Mouse (Mus musculus) 3134 (cell line): Measurements from ENCODE around the gene F3.

ENCODE experiments used
- DNase-seq: peaks from one replicate; pipeline ENCODE4 v3.0.0-alpha.2; 2011; ENCODE audit warnings: low spot score; ENCODE audit not compliant: insufficient read length; ENCODE audit errors: extremely low read depth

F3 gene

DNA sequence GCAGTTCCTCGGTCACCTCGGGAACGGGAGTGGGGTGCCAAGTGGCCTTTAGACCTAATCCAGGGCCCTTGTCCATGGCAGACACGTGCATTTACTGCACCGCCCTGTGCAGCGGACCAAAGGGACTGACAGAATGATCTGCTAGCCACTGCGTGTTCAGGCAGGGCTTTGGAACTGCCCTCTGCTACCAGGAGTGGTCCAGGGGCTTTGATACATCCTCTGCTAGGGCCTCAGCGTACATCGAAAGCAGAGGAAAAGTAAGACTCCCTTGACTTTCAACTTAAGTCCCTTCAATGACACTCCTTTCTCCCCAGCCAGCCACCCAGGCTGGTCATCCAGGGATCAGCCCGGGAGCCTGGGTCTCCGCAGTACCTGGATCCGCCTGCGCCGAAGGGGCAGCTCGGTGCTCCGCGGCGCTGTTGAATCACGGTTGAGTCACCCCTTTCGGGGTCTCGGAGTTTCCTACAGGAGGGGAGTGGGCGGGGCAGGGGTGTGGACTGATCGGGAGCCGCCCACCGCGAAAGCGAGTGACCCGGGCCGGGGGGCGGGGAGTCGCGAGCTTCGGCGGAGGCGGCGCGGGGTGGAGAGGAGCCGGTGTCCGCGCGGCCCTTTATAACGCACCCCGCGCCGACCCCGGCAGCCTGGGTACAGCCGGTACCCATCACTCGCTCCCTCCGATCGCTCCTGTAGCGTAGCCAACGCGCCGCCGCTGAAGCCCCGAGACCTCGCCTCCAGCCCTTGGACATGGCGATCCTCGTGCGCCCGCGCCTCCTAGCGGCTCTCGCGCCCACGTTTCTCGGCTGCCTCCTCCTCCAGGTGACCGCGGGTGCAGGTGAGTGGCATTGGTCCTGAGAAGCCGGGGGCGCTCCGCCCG, at the start of gene F3:
TSS of gene F3 (plus strand) at position 567 of the 874 bp plus-strand sequence.
- DNase-seq = peak; percentile 90

DNA sequence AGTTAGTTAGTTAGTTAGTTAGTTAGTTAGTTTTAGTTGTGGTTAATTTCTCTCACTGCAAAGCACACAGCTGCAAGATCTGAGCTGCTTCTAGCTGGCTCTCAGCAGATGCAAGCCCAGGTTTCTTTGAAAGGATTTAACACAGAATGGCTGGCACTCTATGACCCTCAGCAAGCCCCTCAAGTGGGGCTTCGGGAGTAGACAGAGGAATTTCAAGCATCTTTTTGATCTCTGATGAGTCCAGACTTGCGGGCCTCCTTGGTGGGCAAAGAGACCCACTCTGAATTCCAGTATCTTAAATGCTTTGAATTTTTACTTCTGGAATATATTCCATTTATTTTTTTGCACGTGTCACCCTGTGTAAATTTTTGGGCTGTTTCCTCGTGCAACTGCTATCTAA, 44.4 kb upstream of the F3 start:
- no peak for DNase-seq

DNA sequence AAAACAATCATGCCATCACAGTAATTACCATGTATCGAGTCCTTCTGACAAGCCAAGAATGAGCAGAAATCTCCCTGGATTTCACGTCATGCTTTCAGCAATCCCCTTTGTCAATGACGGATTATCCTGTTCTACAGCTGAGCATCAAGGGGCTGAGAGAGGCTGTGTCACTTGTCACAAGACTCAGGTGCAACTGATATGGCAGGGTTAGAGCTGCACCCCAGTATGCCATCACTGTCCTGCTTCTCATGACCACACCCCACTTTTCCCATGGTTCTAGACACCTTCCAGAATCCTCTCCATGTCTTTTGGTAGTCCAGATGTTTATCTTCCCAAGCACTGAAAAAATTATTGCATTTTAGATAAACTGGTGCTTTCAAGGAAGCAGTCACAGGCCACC, 43.9 kb upstream of the F3 start:
- no peak for DNase-seq

DNA sequence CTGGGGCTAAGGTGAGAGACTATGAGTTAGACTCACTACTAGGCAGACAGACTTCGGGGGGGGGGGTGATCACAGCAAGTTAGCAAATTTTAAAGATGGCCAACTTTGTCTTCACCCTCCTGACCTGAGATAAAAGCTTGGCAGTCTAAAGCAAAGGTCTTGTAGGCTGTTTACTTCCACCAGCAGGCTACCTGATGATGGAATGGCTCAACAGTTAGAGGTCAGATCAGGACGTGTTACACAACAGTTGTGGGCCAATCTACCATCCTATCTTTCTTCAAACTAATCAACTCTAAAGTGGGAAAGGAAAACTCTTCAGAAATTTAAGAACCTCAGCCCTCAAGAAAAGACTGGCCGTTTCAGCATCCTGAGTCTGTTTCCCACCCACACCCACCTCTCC, 43.1 kb upstream of the F3 start:
- no peak for DNase-seq

DNA sequence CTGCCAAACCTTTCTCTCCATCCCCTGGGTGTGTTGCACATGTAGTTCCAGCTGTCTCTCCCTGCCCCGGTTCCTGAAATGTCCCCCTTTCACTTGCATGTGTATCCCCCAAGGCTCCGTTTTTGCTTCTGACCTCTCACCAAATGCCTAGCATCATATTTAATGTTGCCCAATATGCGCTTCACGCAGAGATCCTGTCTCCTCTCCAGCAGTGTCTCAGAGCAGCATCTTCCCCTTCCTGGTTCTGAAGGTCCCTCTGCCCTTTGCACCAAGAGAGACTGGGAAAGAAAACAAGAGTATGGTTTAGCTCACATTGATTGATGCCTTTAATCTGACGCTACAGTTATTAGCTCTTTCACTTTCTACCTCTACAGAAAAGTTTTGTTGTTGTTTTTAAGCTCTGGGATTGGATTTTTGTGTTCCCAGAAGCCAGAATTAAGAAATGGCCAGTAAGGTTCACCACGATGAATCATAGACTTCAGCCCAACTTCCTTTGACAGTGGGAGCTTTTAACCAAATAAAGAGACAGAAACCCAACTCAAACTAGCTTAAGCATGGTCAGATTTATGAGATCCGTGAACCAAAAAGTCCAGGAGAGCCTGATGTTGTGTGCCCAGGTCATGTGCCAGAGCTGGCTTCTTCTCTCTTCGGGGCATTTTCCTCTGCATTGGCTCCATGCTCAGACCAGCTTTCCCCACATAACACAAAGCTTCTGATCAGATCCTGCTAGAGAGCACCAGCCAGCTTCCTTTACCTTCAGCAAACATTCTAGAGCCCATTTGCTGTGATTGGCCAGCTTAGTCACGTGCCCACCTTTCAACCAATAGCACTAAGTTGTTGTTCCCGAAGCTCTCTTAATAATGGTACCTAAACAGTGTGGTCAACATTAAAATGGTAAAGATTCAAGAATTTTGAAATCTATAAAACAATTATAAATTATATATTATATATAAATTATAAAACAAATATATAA, 40.6 kb upstream of the F3 start:
- peak; percentile 35 for DNase-seq

DNA sequence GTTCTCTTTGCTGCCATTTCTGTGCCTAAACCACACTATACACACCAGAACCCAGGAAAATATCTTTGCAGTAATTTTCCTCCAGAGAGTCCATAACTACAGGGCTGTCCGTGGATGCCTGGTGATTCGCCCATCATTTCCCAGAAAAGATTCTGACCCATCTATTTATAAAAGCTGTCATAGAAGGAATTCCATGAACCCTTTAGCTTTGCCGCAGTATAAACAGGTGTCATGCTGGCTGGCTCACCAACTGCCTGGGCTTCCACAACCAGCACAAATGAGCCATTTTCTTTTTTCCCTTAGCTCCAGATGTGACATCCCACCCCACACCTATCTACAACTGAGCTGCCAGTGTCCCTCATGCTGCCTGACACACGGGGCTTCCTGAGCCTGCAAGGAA, 38.8 kb upstream of the F3 start:
- DNase-seq = no peak

DNA sequence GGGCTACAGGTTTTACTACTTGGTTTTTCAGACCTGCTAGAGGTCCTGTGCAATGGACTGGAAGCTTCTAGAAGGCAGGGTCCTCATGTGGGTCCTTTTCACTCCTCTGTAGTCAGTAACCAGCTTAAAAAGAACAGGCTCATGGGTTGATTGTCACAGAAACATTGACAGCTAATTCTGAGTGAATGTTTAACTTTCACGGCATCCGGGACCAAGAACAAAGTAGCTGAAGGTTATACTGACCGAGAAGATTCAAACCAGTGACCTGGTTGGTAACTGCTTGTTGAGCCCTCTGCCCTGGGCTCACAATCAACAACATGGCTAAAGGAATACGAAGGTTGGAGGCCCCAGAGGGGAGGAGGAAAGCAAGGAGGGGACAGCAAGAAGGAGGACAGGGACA, 38.4 kb upstream of the F3 start:
- DNase-seq = no peak

DNA sequence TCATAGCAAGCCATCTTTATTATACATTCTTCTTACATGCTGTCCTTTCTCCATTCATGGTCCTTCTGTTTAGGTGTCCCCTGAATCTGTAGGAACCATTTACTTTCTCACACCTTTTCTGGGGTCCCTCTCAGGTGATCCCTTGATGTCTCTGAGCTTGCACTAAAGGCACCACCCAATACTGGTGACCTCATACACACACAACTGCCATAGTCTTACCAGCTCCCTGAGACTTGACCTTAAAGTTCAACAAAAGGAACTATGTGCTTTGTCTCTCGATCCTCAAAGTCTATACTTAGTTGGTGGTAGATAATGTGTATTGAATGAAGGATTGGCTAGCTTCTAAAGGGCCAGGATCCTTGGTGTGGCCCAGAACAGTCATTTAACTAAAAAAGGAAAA, 37.4 kb upstream of the F3 start:
- DNase-seq = no peak

DNA sequence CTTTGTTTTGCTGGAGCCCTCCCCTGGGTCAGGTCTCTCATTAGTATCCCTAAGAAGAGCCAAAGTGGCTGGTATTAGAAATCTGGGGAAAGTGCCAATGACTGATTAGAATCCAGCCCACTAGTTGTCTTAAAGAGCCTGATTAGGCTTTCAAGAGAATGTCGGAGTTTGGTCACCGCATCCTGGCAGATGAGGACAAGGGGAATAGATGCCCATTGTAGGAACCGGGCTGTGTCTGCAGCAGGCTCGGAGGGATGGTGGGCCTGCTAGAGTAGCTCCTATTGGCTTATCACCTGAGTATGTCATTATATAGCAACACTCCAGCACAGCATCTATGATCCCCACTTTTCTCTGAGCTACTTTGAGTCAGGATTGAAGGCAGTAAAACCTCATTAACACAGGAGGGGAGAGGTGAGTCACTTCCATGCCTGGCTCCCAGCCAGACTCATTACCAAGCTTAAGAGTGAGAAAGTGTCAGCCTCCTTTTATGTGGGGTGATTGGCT, 36.9 kb upstream of the F3 start:
- DNase-seq = no peak

DNA sequence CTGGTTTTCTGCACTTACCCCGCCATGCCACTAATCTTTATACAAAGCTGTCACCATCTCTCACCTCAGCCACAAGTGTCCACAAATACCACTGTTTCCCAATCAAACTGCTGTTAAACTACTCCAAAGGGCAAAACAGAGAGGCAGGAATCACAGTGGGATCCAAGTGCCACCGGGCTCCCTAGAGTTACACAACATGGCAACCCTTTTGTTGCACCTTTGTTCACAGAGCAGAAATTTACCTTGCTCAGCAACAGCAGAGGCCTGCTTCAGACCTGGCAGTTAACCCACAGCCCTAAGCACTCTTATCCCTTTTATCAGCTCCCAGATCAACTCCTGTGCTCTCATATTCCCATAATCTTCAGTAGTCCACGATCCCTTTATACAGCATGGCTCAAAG, 35.6 kb upstream of the F3 start:
- DNase-seq = no peak

DNA sequence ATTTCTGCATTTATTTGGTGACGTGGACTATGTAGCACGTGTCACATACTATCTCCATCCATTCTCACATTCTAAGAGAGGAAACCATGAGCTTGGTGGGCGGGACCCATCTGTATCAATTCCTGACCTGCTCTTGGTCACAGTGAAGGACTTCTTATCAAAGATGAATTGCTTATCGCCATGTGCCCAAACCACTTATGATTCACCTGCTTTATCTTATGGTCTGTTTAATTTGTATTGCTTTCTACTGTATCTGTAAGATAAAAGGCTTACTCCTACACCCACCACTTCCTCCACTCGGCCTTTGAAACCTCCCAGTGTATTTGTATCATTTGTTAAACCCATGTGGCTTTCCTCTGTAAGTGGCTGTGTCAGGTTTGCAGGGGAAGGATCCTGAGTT, 34.3 kb upstream of the F3 start:
- DNase-seq = no peak

DNA sequence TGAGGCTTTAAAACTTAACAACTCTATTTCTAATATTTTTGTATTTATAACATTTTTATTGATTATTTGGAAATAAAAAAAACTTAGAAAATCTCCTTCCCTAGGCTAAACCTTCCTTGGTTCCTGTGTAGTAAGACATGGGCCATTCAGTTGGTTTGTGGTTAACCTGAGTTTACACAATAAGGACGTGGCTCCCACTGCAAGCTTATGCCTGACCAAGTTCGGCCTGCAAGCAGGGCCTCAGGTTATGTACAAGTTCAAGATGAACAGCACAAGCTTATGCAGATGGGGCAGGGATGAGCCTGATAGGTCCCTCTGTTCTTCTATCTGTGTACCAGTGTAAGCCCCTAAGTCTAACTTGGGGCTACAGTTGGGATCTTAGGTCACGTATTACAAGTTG, 33.6 kb upstream of the F3 start:
- no peak for DNase-seq

DNA sequence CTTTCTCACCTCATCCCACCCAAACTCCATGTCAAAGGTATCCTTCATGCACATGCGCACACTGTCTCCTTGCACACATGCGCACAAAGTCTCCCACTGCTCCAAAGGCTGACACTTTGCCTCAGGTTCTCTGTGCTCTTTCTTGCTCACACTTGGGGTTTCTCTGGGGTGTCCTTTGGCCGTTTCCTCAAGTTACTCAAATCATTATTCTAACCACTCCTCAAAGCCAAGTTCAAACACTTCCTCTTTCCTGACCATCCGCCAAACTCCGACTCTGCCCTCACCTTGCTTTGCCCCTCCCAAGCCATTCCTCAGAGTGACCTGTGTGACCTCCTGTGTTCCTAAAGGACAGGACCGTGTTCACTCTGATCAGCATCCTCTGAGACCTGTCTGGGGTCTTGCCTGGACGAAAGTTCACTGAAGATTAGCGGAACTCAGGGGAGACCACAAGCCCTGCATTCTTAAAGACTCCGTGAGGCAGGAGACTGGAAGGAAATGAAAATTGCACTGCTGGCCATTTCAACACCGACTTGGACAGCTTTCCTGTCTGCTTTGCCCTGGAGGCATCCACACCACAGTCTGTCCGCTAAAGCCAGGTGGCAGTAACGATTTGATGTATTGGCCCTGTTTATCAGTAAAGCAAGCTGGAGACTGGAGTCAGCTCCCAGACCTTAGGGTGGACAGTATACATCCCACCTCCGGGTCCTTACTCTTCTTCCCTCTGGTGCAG, 30.2 kb upstream of the F3 start:
- no peak for DNase-seq

DNA sequence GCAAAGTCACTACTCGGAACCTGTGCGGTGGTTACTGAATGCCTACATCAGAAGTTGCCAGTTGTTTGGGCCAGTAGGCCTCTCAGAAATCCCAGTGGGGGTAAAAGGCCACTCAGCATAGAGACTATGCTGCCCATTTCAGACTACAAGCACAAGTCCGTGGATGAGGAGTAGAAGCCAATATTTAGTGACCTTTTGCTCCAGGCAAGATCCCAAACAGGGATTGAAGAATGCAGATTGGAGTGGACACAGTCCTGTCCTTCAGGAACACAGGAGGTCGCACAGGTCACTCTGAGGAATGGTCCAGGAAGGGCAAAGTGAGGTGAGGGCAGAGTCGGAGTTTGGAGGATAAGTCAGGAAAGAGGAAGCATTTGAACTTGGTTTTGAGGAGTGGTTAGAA, 29.6 kb upstream of the F3 start:
- DNase-seq = no peak

DNA sequence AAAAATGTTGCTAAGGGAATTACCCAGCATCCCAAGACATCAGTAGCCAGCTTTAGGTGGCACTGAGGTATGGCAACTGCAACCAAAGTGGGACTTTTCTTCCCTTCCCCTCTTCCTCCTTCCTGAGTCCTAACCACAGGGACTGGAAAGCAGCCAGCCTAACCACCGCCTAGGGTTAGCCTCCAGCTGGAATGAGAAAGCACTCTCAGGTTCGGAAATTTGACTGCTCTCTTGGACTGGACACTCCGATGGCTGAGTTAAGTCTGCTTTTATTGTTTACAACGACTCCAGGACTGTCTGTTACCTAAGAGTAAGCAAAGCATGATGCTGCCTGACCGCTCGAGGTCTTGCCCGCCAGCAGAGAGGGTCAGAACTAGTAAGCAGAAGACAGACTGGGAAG, 26.2 kb upstream of the F3 start:
- DNase-seq = peak; percentile 64

DNA sequence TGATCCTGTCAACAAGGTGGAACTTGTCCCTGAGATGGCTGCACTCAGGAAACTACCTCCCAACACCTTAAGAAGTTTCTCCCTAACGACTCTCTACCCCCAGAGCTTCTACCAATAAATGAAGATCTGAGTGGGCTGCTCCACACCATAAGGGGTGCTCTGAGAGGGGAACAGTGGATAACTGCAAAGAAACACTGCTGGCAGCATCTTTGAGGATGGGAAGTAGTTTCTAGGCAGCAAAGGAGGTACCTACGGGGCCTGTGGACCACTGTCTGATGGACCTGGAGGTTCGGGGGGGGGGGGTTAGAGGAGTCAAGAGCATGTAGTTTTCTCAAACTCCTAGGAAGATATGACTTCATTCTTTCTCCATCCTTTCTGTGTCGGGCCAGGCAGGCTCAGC, 23.9 kb upstream of the F3 start:
- no peak for DNase-seq

DNA sequence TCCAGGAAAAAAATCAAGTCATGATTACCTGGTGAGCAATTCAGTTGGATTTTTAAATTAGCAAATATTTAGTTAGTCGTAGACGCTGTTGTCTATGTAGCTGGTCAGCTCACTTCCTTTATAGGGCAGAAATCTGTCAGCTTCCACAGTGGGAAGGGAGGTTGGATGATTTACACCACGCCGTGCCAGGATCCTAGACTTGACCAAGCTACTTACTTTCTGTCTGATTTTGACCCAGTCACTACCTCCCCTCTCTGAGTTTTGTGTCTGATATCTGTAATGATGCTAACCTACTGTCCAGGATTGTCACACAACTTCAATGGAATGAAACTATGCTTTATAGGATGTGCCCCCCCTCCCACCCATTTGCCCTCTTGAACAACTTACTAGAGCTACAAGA, 23.5 kb upstream of the F3 start:
- no peak for DNase-seq

DNA sequence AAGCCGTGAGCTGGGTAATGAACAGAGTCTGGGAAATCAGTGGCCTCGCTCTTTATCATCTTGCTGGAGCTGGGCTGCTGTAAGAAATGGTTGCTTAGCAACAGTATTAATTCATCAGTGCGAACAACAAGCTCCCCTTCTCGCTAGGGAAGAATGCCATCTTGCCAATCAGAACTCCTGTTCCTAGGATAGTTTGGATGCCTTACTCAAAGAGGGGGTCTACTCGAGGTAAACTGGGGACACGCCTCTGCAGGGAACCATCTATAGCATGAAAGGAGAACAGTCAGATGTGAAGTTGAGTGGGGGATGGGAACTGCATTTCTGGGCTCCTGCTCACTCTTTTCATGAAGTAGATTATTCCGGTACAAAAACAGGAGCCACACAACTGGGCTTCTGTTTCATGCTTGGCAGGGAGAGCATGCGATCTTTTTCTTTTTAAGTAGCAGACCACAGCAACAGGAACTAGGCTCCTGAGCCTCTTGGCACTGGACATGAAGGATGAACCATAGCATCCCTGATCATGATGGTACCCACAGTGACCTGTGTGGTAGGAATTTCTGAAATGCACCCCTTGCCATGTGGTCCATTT, 22.9 kb upstream of the F3 start:
- DNase-seq = no peak

DNA sequence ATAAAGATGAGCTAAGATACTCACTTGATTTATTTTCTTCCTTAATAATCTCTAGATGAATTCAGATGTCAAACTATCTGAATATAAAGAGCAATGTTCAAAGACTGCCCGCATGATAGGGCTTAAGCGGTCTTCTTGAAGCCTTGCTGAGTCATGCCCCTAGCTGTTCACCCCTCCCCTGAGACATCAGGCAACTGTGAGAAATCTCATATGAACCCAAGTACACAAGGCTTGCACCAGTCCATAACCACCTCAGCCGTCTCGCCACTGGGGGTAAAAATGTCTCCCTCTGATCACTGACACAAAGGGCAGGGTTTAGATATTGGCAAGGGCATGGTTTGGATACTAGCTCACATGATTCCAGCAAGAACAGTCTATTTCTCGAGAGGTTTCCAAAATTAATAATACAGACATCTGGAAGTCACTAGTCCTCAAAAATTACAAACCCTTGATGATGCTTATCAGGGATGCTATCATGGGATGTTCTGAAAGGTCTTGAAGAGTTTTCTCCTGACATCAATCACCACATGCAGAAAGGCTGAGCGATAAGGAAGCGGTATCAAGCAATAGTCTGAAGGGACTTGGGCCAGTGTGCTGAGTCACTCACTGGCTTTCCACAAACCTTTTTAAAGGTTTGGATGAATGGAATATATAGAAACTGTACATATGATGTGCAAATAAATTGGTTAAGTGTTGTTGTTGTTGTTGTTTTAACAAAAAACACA, 20.0 kb upstream of the F3 start:
- DNase-seq = no peak

DNA sequence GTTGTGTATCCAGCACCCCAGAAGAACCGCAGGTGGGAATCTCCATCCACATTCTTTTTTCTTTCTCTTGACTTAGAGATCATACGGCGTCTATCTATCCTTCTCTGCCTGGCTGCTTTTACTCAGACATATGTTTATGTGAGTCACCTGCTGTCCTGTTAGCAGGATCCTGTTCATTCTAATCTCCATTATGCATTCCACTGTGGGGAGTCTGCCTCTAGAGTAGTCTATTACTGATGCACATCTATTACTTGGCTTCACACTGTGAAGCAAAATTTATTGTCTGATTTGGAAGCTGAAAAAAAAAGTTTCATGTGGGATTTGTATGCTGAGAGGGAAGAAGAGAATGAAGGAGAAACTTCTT, 19.5 kb upstream of the F3 start:
- DNase-seq = no peak
